Mouse (Mus musculus) v-Abl transformed pro-B cells (cell line): ENCODE measurements around the gene Sugp2.

ENCODE experiments used
- in situ Hi-C, 2 experiments: fragments of 400-800 bp; cut with MboI; formaldehyde crosslinking; loops; one replicate each; pipeline ENCODE4 v1.15.1; 2025; ENCODE audit not compliant: unreplicated experiment in 2 of 2

The Sugp2 gene

DNA sequence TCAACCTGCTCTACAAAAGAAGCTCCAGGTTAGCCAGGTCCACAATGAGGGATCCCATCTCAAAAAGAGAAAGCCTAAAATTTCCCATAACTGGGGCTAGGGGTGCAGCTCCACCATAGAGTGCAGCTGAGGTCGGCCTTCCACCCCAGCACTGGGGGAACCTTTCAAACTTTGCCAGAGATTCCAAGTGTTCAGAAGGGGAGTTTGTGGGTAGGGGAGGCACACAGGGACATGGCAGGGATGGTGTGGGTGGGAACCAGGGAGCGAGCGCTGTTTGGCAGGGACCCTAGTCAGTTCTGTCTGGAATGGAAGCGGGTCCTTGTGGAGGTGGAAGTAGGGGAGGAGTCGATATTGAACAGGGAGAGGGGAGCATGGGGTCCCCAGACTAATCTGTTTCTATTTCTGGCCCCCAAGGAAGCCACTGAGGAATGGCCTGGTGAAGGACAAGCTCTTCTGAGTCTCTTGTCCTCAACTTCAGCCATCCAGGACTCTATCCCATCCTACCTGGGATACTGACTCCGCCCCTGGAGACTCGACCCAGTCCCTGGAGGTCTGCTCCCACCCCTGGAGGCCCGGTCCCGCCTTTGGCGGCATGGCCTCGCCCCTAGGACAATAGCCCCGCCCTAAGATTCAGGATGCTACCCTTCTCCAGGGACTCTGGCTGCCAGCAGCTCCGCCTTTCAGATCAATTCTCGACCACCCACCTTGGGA lies 95.3 kb downstream of the Sugp2 start, which contains the start of gene Gdf1:
Gdf1 (plus strand) TSS at position 694 of the 711 bp plus-strand sequence.
- in situ Hi-C loops = no loop called here
